Mouse (Mus musculus) neural tube, embryonic 13.5 days (tissue): ENCODE data around the gene Ddr2. TPM values are rescaled to one million over a fixed set of nuclear protein-coding genes. Genes with fewer than 3 reads are reported as not detected.

Experiments
- ATAC-seq: fragments of 200-750 bp; cut with Nextera tagmentation; 2 replicates; pipeline ENCODE4 v1.8.0; 2017; ENCODE audit warnings: low read depth, mild to moderate bottlenecking, moderate TSS enrichment, moderate library complexity
- H3K27ac ChIP-seq: fragments of 300-500 bp; sonication (generic); replicated peaks from 2 replicates; pipeline ENCODE4 v1.5.1; 2015; ENCODE audit warnings: moderate library complexity, mild to moderate bottlenecking, inconsistent platforms
- H3K27me3 ChIP-seq: fragments of 300-500 bp; sonication (generic); 2 replicates; pipeline ENCODE4 v1.6.1; 2015; ENCODE audit warnings: mild to moderate bottlenecking, inconsistent platforms
- H3K36me3 ChIP-seq: fragments of 300-500 bp; sonication (generic); 2 replicates; pipeline ENCODE4 v1.6.1; 2015; ENCODE audit warnings: mild to moderate bottlenecking, inconsistent platforms
- H3K4me1 ChIP-seq: fragments of 300-500 bp; sonication (generic); replicated peaks from 2 replicates; pipeline ENCODE4 v1.6.1; 2015; ENCODE audit warnings: inconsistent platforms
- H3K4me2 ChIP-seq: fragments of 300-500 bp; sonication (generic); 2 replicates; pipeline ENCODE4 v1.6.1; 2015; ENCODE audit warnings: inconsistent platforms, mild to moderate bottlenecking, moderate library complexity
- H3K4me3 ChIP-seq: fragments of 300-500 bp; sonication (generic); 2 replicates; pipeline ENCODE4 v1.5.1; 2015; ENCODE audit warnings: mild to moderate bottlenecking, inconsistent platforms
- H3K9ac ChIP-seq: fragments of 300-500 bp; sonication (generic); 2 replicates; pipeline ENCODE4 v1.6.1; 2015; ENCODE audit warnings: moderate library complexity, mild to moderate bottlenecking, inconsistent platforms
- H3K9me3 ChIP-seq: fragments of 300-500 bp; sonication (generic); 2 replicates; pipeline ENCODE4 v1.6.1; 2016; ENCODE audit warnings: inconsistent platforms
- WGBS: fragments of 180-500 bp; shearing (Covaris S2); methylation state at CpG from one replicate; pipeline ENCODE4 v1.1.7; 2015; 5-methylcytosine and 5-hydroxymethylcytosine counted together
- polyA plus RNA-seq: library from polyadenylated mRNA; unstranded; fragments of >200 nt; fragmentation: Nextera tagmentation; extraction: Ambion mirVana; gene quantifications from 2 replicates; pipeline ENCODE4 v1.2.1, GENCODE M21; 2015

Gene Ddr2
- polyA plus RNA-seq, 1 experiment from 2014 or later, result 10.2 TPM

GRCm38 (mm10) chr1:169931698-169932097 lies 178.9 kb downstream of the Ddr2 start:
- H3K9ac ChIP-seq, result no peak overlapping the region
- H3K27me3 ChIP-seq, result no peaks in the 10 kb centered on the region
- no peak overlapping the region for H3K4me3 ChIP-seq
- H3K4me2 ChIP-seq, result peak overlapping the region; percentile 30
- no peaks in the 10 kb centered on the region for H3K9me3 ChIP-seq
- H3K27ac ChIP-seq, result no peak overlapping the region
- no peaks in the 10 kb centered on the region for H3K36me3 ChIP-seq
- ATAC-seq, result no peak
- peaks cover 24% of the 10 kb centered on the region for H3K4me1 ChIP-seq
- 84% methylated on average over 7 of the region's 7 CpGs for WGBS

GRCm38 (mm10) chr1:169928454-169928971 lies 182.0 kb downstream of the Ddr2 start, which contains the start of gene Ccdc190:
Ccdc190 (plus strand) TSS chr1:169928648.
- Histone ChIP-seq H3K4me3 (peak within 1 kb of the TSS; percentile 14), H3K27ac (peak within 1 kb of the TSS; percentile 69), H3K9me3 (no peaks in the 10 kb centered on the region), H3K27me3 (no peaks in the 10 kb centered on the region), H3K9ac (peak within 1 kb of the TSS; percentile 49), H3K36me3 (no peaks in the 10 kb centered on the region), H3K4me1 (peaks cover 10% of the 10 kb centered on the region; the same call in 1 of the 2 replicates), H3K4me2 (peak within 1 kb of the TSS; percentile 48)
- 16% methylated on average over 12 of the region's 12 CpGs for WGBS
- ATAC-seq, result peak; percentile 92

- Histone ChIP-seq H3K4me3 (no peak overlapping the region), H3K27me3 (no peaks in the 10 kb centered on the region), H3K4me2 (peak overlapping the region; percentile 48), H3K27ac (peak overlapping the region; percentile 69), H3K9me3 (no peaks in the 10 kb centered on the region), H3K36me3 (no peaks in the 10 kb centered on the region), H3K9ac (no peak overlapping the region), H3K4me1 (peaks cover 10% of the 10 kb centered on the region; the same call in 1 of the 2 replicates)
- ATAC-seq, result peak; percentile 80
- 45% methylated on average over 8 of the region's 8 CpGs for WGBS
Measured at GRCm38 (mm10) chr1:169927753-169928369, 182.7 kb downstream of the Ddr2 start.

GRCm38 (mm10) chr1:169924567-169924966 lies 186.0 kb downstream of the Ddr2 start:
- 82% methylated on average over 2 of the region's 2 CpGs for WGBS
- no peaks in the 10 kb centered on the region for H3K36me3 ChIP-seq
- ATAC-seq, result no peak
- H3K4me1 ChIP-seq, result peaks cover 10% of the 10 kb centered on the region; the same call in 1 of the 2 replicates
- no peaks in the 10 kb centered on the region for H3K9me3 ChIP-seq
- peaks cover 5% of the 10 kb centered on the region; the same call in 1 of the 2 replicates for H3K27me3 ChIP-seq
- H3K4me2 ChIP-seq, result no peak overlapping the region
- no peak overlapping the region for H3K4me3 ChIP-seq
- H3K27ac ChIP-seq, result no peak overlapping the region
- H3K9ac ChIP-seq, result no peak overlapping the region

Other genes with a start within 250 kb of the Ddr2 start
- 1.9 and 4.1 TPM in 2 replicates for gene Ccdc190, start 182.1 kb downstream of the Ddr2 start, polyA plus RNA-seq
- 23.1 and 28.2 TPM in 2 replicates for gene Hsd17b7, start 141.5 kb downstream of the Ddr2 start, polyA plus RNA-seq
- gene Uap1, start 64.2 kb upstream of the Ddr2 start, polyA plus RNA-seq, result 65.8 and 67.4 TPM in 2 replicates
- gene Uhmk1, start 104.6 kb upstream of the Ddr2 start, polyA plus RNA-seq, result 8.8 and 10.2 TPM in 2 replicates
- not detected in 2 replicates for gene Sh2d1b2, start 122.0 kb upstream of the Ddr2 start, polyA plus RNA-seq
- not detected in 2 replicates for gene Sh2d1b1, start 166.6 kb upstream of the Ddr2 start, polyA plus RNA-seq
- gene Gm7694, start 195.6 kb upstream of the Ddr2 start, polyA plus RNA-seq, result 2.3 and 2.8 TPM in 2 replicates
- gene Spata46, start 198.0 kb upstream of the Ddr2 start, polyA plus RNA-seq, result 0.96 and 2.0 TPM in 2 replicates